Mouse (Mus musculus) midbrain, embryonic 16.5 days (tissue): ENCODE measurements at regions not wholly inside any gene's neighbourhood (a gene's known extent, or its start where the extent isn't known, plus 50 kb on each side); places are given as distances from the start of the nearest gene placed in this dataset.

Experiments used
- ATAC-seq: fragments of 200-750 bp; cut with Nextera tagmentation; 2 replicates; pipeline ENCODE4 v1.8.0; 2017; ENCODE audit warnings: moderate TSS enrichment
- H3K27ac ChIP-seq: fragments of 300-500 bp; sonication (generic); 2 replicates; pipeline ENCODE4 v1.5.1; 2014; ENCODE audit warnings: mild to moderate bottlenecking, low read length, mixed read lengths
- H3K27me3 ChIP-seq: fragments of 300-500 bp; sonication (generic); 2 replicates; pipeline ENCODE4 v1.6.1; 2014; ENCODE audit warnings: low read depth, low read length, mixed read lengths; ENCODE audit not compliant: control insufficient read depth, insufficient read depth
- H3K36me3 ChIP-seq: fragments of 300-500 bp; sonication (generic); 2 replicates; pipeline ENCODE4 v1.6.1; 2014; ENCODE audit warnings: mild to moderate bottlenecking, low read length, moderate library complexity, mixed read lengths; ENCODE audit not compliant: control insufficient read depth, insufficient read depth
- H3K4me1 ChIP-seq: fragments of 300-500 bp; sonication (generic); 2 replicates; pipeline ENCODE4 v1.6.1; 2014; ENCODE audit warnings: mild to moderate bottlenecking, low read length, mixed read lengths; ENCODE audit not compliant: control insufficient read depth, insufficient read depth
- H3K4me2 ChIP-seq: fragments of 300-500 bp; sonication (generic); 2 replicates; pipeline ENCODE4 v1.6.1; 2014; ENCODE audit warnings: mild to moderate bottlenecking, low read length, mixed read lengths
- H3K4me3 ChIP-seq: fragments of 300-500 bp; sonication (generic); 2 replicates; pipeline ENCODE4 v1.5.1; 2014; ENCODE audit warnings: low read depth, mild to moderate bottlenecking, low read length, moderate library complexity, mixed read lengths
- H3K9ac ChIP-seq: fragments of 300-500 bp; sonication (generic); 2 replicates; pipeline ENCODE4 v1.6.1; 2014; ENCODE audit warnings: low read depth, low read length, mixed read lengths
- H3K9me3 ChIP-seq: fragments of 300-500 bp; sonication (generic); replicated peaks from 2 replicates; pipeline ENCODE4 v1.6.1; 2014; ENCODE audit warnings: mild to moderate bottlenecking, low read length, mixed read lengths; ENCODE audit not compliant: control insufficient read depth, poor library complexity, severe bottlenecking
- WGBS: fragments of 180-500 bp; shearing (Covaris S2); extraction: QIAGEN DNeasy Blood & Tissue Kit; methylation state at CpG from one replicate; pipeline ENCODE4 v1.1.7; 2014; 5-methylcytosine and 5-hydroxymethylcytosine counted together

GRCm38 (mm10) chr8:127985616-127986015 is 372.8 kb upstream of the Nrp1 start:
- no peak overlapping the region for H3K27ac ChIP-seq
- ATAC-seq = no peak
- H3K4me2 ChIP-seq = no peak overlapping the region
- no peaks in the 10 kb centered on the region for H3K9me3 ChIP-seq
- no peaks in the 10 kb centered on the region for H3K4me1 ChIP-seq
- H3K4me3 ChIP-seq = no peak overlapping the region
- H3K36me3 ChIP-seq = no peaks in the 10 kb centered on the region
- H3K9ac ChIP-seq = no peak overlapping the region
- 45% methylated on average over 6 of the region's 6 CpGs for WGBS
- no peaks in the 10 kb centered on the region for H3K27me3 ChIP-seq

- no peaks in the 10 kb centered on the region for H3K36me3 ChIP-seq
- no peak for ATAC-seq
- no peak overlapping the region for H3K27ac ChIP-seq
- H3K27me3 ChIP-seq = no peaks in the 10 kb centered on the region
- H3K4me1 ChIP-seq = peaks cover 4% of the 10 kb centered on the region
- no peak overlapping the region for H3K9ac ChIP-seq
- no peak overlapping the region for H3K4me2 ChIP-seq
- no peaks in the 10 kb centered on the region for H3K9me3 ChIP-seq
- H3K4me3 ChIP-seq = no peak overlapping the region
- 76% methylated on average over 1 of the region's 1 CpGs for WGBS
Measured at GRCm38 (mm10) chr8:127988887-127989286, 369.5 kb upstream of the Nrp1 start.

- Histone ChIP-seq H3K9ac (no peak overlapping the region), H3K9me3 (no peaks in the 10 kb centered on the region), H3K36me3 (no peaks in the 10 kb centered on the region), H3K4me2 (no peak overlapping the region), H3K27me3 (no peaks in the 10 kb centered on the region), H3K4me3 (no peak overlapping the region), H3K27ac (no peak overlapping the region), H3K4me1 (peaks cover 5% of the 10 kb centered on the region)
- ATAC-seq = no peak
- 59% methylated on average over 1 of the region's 1 CpGs for WGBS
Measured at GRCm38 (mm10) chr8:127994898-127995297, 363.5 kb upstream of the Nrp1 start.

GRCm38 (mm10) chr8:127995490-127995889 is 362.9 kb upstream of the Nrp1 start:
- Histone ChIP-seq H3K4me1 (peaks cover 5% of the 10 kb centered on the region), H3K9ac (no peak overlapping the region), H3K4me2 (no peak overlapping the region), H3K9me3 (no peaks in the 10 kb centered on the region), H3K27ac (no peak overlapping the region), H3K36me3 (no peaks in the 10 kb centered on the region), H3K4me3 (no peak overlapping the region), H3K27me3 (no peaks in the 10 kb centered on the region)
- no peak for ATAC-seq
- 93% methylated on average over 1 of the region's 1 CpGs for WGBS

GRCm38 (mm10) chr8:128002386-128002785 is 356.0 kb upstream of the Nrp1 start:
- Histone ChIP-seq H3K4me2 (no peak overlapping the region), H3K27ac (no peak overlapping the region), H3K27me3 (no peaks in the 10 kb centered on the region), H3K4me3 (no peak overlapping the region), H3K4me1 (0 out of 2 replicates have a peak, but pooled peaks cover 3% of the 10 kb centered on the region), H3K9ac (no peak overlapping the region), H3K36me3 (no peaks in the 10 kb centered on the region), H3K9me3 (no peaks in the 10 kb centered on the region)
- ATAC-seq = no peak
- WGBS = 66% methylated on average over 2 of the region's 2 CpGs

GRCm38 (mm10) chr8:128002806-128003205 is 355.6 kb upstream of the Nrp1 start:
- ATAC-seq = no peak
- Histone ChIP-seq H3K27ac (no peak overlapping the region), H3K9ac (no peak overlapping the region), H3K27me3 (no peaks in the 10 kb centered on the region), H3K4me3 (no peak overlapping the region), H3K4me1 (0 out of 2 replicates have a peak, but pooled peaks cover 3% of the 10 kb centered on the region), H3K36me3 (no peaks in the 10 kb centered on the region), H3K9me3 (no peaks in the 10 kb centered on the region), H3K4me2 (no peak overlapping the region)
- WGBS = 97% methylated on average over 1 of the region's 1 CpGs

- H3K9me3 ChIP-seq = no peaks in the 10 kb centered on the region
- H3K4me3 ChIP-seq = no peak overlapping the region
- no peak overlapping the region for H3K27ac ChIP-seq
- no peak for ATAC-seq
- no peaks in the 10 kb centered on the region for H3K36me3 ChIP-seq
- no peak overlapping the region for H3K4me2 ChIP-seq
- H3K4me1 ChIP-seq = 0 out of 2 replicates have a peak, but pooled peaks cover 3% of the 10 kb centered on the region
- H3K27me3 ChIP-seq = no peaks in the 10 kb centered on the region
- WGBS = 38% methylated on average over 1 of the region's 1 CpGs
- H3K9ac ChIP-seq = no peak overlapping the region
Measured at GRCm38 (mm10) chr8:128003385-128003784, 355.0 kb upstream of the Nrp1 start.

GRCm38 (mm10) chr8:128003881-128004286 is 354.5 kb upstream of the Nrp1 start:
- H3K27ac ChIP-seq = no peak overlapping the region
- H3K27me3 ChIP-seq = no peaks in the 10 kb centered on the region
- no peak overlapping the region for H3K9ac ChIP-seq
- 0 out of 2 replicates have a peak, but pooled peaks cover 3% of the 10 kb centered on the region for H3K4me1 ChIP-seq
- no peaks in the 10 kb centered on the region for H3K9me3 ChIP-seq
- ATAC-seq = no peak
- no peak overlapping the region for H3K4me2 ChIP-seq
- H3K36me3 ChIP-seq = no peaks in the 10 kb centered on the region
- H3K4me3 ChIP-seq = no peak overlapping the region
- WGBS = 37% methylated on average over 3 of the region's 3 CpGs

- ATAC-seq = no peak
- Histone ChIP-seq H3K4me3 (no peak overlapping the region), H3K36me3 (no peaks in the 10 kb centered on the region), H3K9me3 (no peaks in the 10 kb centered on the region), H3K27me3 (no peaks in the 10 kb centered on the region), H3K4me2 (no peak overlapping the region), H3K9ac (no peak overlapping the region), H3K4me1 (no peaks in the 10 kb centered on the region; the same call in 1 of the 2 replicates), H3K27ac (no peak overlapping the region)
- 89% methylated on average over 6 of the region's 6 CpGs for WGBS
Measured at GRCm38 (mm10) chr8:128009393-128010010, 348.9 kb upstream of the Nrp1 start.
